Mouse (Mus musculus) kidney, embryonic 14.5 days (tissue): Measurements from ENCODE around the gene Csn1s2a. TPM values are rescaled to one million over a fixed set of nuclear protein-coding genes. Genes with fewer than 3 reads are reported as not detected.

Experiments
- polyA plus RNA-seq: library from polyadenylated mRNA; unstranded; fragments of >200 nt; fragmentation: Nextera tagmentation; extraction: Ambion mirVana; gene quantifications from 2 replicates; pipeline ENCODE4 v1.2.1, GENCODE M21; 2014

Gene Csn1s2a
- polyA plus RNA-seq, 1 experiment from 2014 or later = not detected

Other genes starting within 250 kb of the Csn1s2a start
- 1.1 and 1.6 TPM in 2 replicates for gene Sult1b1, start 236.4 kb upstream of the Csn1s2a start, polyA plus RNA-seq
- gene Sult1d1, start 205.5 kb upstream of the Csn1s2a start, polyA plus RNA-seq = 16.7 and 31.0 TPM in 2 replicates
- 1.2 and 1.4 TPM in 2 replicates for gene Sult1e1, start 183.0 kb upstream of the Csn1s2a start, polyA plus RNA-seq
- not detected in 2 replicates for gene Csn1s1, start 108.4 kb upstream of the Csn1s2a start, polyA plus RNA-seq
- gene Csn2, start 74.9 kb upstream of the Csn1s2a start, polyA plus RNA-seq = not detected in 2 replicates
- gene Csn1s2b, start 33.5 kb downstream of the Csn1s2a start, polyA plus RNA-seq = not detected in 2 replicates
- gene Prr27, start 51.1 kb downstream of the Csn1s2a start, polyA plus RNA-seq = not detected in 2 replicates
- gene Odam, start 110.5 kb downstream of the Csn1s2a start, polyA plus RNA-seq = not detected in 2 replicates
- gene Csn3, start 151.0 kb downstream of the Csn1s2a start, polyA plus RNA-seq = 0.70 and 1.2 TPM in 2 replicates
- not detected in 2 replicates for gene 2310003L06Rik, start 194.9 kb downstream of the Csn1s2a start, polyA plus RNA-seq
- gene Gm28434, start 194.9 kb downstream of the Csn1s2a start, polyA plus RNA-seq = not detected in 2 replicates
- not detected in 2 replicates for gene Cabs1, start 204.9 kb downstream of the Csn1s2a start, polyA plus RNA-seq
- gene Smr3a, start 228.0 kb downstream of the Csn1s2a start, polyA plus RNA-seq = not detected in 2 replicates